Mouse (Mus musculus) lung, embryonic 14.5 days (tissue): ENCODE measurements around the gene Ncoa3. TPM values are rescaled to one million over a fixed set of nuclear protein-coding genes. Genes with fewer than 3 reads are reported as not detected.

ENCODE experiments used
- ATAC-seq: fragments of 200-750 bp; cut with Nextera tagmentation; 2 replicates; pipeline ENCODE4 v1.8.0; 2017; ENCODE audit warnings: mild to moderate bottlenecking, moderate TSS enrichment, moderate library complexity; ENCODE audit not compliant: insufficient read depth
- DNase-seq: peaks from one replicate; pipeline ENCODE4 v3.0.0-alpha.2; 2015
- H3K27ac ChIP-seq: fragments of 300-500 bp; sonication (generic); 2 replicates; pipeline ENCODE4 v1.5.1; 2014; ENCODE audit warnings: low read depth, mild to moderate bottlenecking, moderate library complexity
- H3K27me3 ChIP-seq: fragments of 300-500 bp; sonication (generic); 2 replicates; pipeline ENCODE4 v1.6.1; 2014; ENCODE audit warnings: low read length, control low read depth; ENCODE audit not compliant: insufficient read depth
- H3K36me3 ChIP-seq: fragments of 300-500 bp; sonication (generic); 2 replicates; pipeline ENCODE4 v1.6.1; 2014; ENCODE audit warnings: control low read depth; ENCODE audit not compliant: insufficient read depth
- H3K4me1 ChIP-seq: fragments of 300-500 bp; sonication (generic); 2 replicates; pipeline ENCODE4 v1.6.1; 2014; ENCODE audit warnings: antibody characterized with exemption, control low read depth; ENCODE audit not compliant: insufficient read depth
- H3K4me2 ChIP-seq: fragments of 300-500 bp; sonication (generic); 2 replicates; pipeline ENCODE4 v1.6.1; 2014; ENCODE audit warnings: mild to moderate bottlenecking
- H3K4me3 ChIP-seq: fragments of 300-500 bp; sonication (generic); 2 replicates; pipeline ENCODE4 v1.5.1; 2014; ENCODE audit warnings: low read depth, low read length
- H3K9ac ChIP-seq: fragments of 300-500 bp; sonication (generic); 2 replicates; pipeline ENCODE4 v1.6.1; 2014
- H3K9me3 ChIP-seq: fragments of 300-500 bp; sonication (generic); 2 replicates; pipeline ENCODE4 v1.6.1; 2016; ENCODE audit warnings: low read depth, low read length, control low read depth
- CTCF ChIP-seq: IDR thresholded peaks from 2 replicates; pipeline ENCODE4 v1.5.1; 2016; ENCODE audit warnings: antibody characterized with exemption, low read depth
- WGBS: fragments of 180-500 bp; shearing (Covaris S2); extraction: QIAGEN DNeasy Blood & Tissue Kit; methylation state at CpG from one replicate; pipeline ENCODE4 v1.1.7; 2014; 5-methylcytosine and 5-hydroxymethylcytosine counted together
- polyA plus RNA-seq: library from polyadenylated mRNA; unstranded; fragments of >200 nt; fragmentation: Nextera tagmentation; extraction: Ambion mirVana; gene quantifications from 2 replicates; pipeline ENCODE4 v1.2.1, GENCODE M21; 2014

The Ncoa3 gene
- polyA plus RNA-seq, 1 experiment from 2014 or later, result 17.4 TPM

GRCm38 (mm10) chr2:166090131-166090581, 97.7 kb downstream of the Ncoa3 start:
- DNase-seq (peak; percentile 32), ATAC-seq (peak; percentile 45)
- H3K9ac ChIP-seq, result no peak overlapping the region
- TF ChIP-seq CTCF, result no peak
- H3K27me3 ChIP-seq, result no peaks in the 10 kb centered on the region
- no peak overlapping the region for H3K27ac ChIP-seq
- H3K4me1 ChIP-seq, result no peaks in the 10 kb centered on the region
- H3K4me2 ChIP-seq, result no peak overlapping the region
- no peaks in the 10 kb centered on the region for H3K9me3 ChIP-seq
- no peak overlapping the region for H3K4me3 ChIP-seq
- 44% methylated on average over 7 of the region's 7 CpGs for WGBS
- peaks cover 15% of the 10 kb centered on the region; the same call in 1 of the 2 replicates for H3K36me3 ChIP-seq

GRCm38 (mm10) chr2:166091599-166091998, 99.2 kb downstream of the Ncoa3 start:
- Histone ChIP-seq H3K4me2 (no peak overlapping the region), H3K4me3 (no peak overlapping the region), H3K27ac (no peak overlapping the region), H3K27me3 (no peaks in the 10 kb centered on the region), H3K9me3 (no peaks in the 10 kb centered on the region), H3K9ac (no peak overlapping the region), H3K4me1 (no peaks in the 10 kb centered on the region), H3K36me3 (peaks cover 10% of the 10 kb centered on the region; the same call in 1 of the 2 replicates)
- DNase-seq (no peak), ATAC-seq (no peak)
- no peak for TF ChIP-seq CTCF

GRCm38 (mm10) chr2:166092412-166092811, 100.0 kb downstream of the Ncoa3 start:
- Histone ChIP-seq H3K4me2 (no peak overlapping the region), H3K27me3 (no peaks in the 10 kb centered on the region), H3K4me1 (no peaks in the 10 kb centered on the region), H3K4me3 (no peak overlapping the region), H3K27ac (no peak overlapping the region), H3K36me3 (peaks cover 7% of the 10 kb centered on the region; the same call in 1 of the 2 replicates), H3K9ac (no peak overlapping the region), H3K9me3 (no peaks in the 10 kb centered on the region)
- WGBS, result 90% methylated on average over 6 of the region's 6 CpGs
- no peak for TF ChIP-seq CTCF
- DNase-seq (no peak), ATAC-seq (no peak)

- no peak for DNase-seq
- H3K27ac ChIP-seq, result no peak overlapping the region
- TF ChIP-seq CTCF, result no peak
- no peak for ATAC-seq
- H3K9me3 ChIP-seq, result no peaks in the 10 kb centered on the region
- H3K27me3 ChIP-seq, result no peaks in the 10 kb centered on the region
- 0 out of 2 replicates have a peak, but pooled peaks cover 5% of the 10 kb centered on the region for H3K36me3 ChIP-seq
- no peak overlapping the region for H3K9ac ChIP-seq
- no peaks in the 10 kb centered on the region for H3K4me1 ChIP-seq
- H3K4me2 ChIP-seq, result no peak overlapping the region
- 88% methylated on average over 6 of the region's 6 CpGs for WGBS
- H3K4me3 ChIP-seq, result no peak overlapping the region
Observed at GRCm38 (mm10) chr2:166096300-166096699, 103.9 kb downstream of the Ncoa3 start.

GRCm38 (mm10) chr2:166096834-166097233, 104.4 kb downstream of the Ncoa3 start:
- no peaks in the 10 kb centered on the region for H3K9me3 ChIP-seq
- no peak overlapping the region for H3K9ac ChIP-seq
- DNase-seq, result no peak
- peak; percentile 32; the same call in 1 of the 2 replicates for TF ChIP-seq CTCF
- no peaks in the 10 kb centered on the region for H3K4me1 ChIP-seq
- ATAC-seq, result no peak
- H3K36me3 ChIP-seq, result no peaks in the 10 kb centered on the region
- H3K4me2 ChIP-seq, result no peak overlapping the region
- no peak overlapping the region for H3K4me3 ChIP-seq
- H3K27ac ChIP-seq, result no peak overlapping the region
- H3K27me3 ChIP-seq, result no peaks in the 10 kb centered on the region
- WGBS, result 90% methylated on average over 1 of the region's 1 CpGs

- H3K9ac ChIP-seq, result no peak overlapping the region
- TF ChIP-seq CTCF, result peak; percentile 67
- H3K36me3 ChIP-seq, result no peaks in the 10 kb centered on the region
- no peaks in the 10 kb centered on the region for H3K9me3 ChIP-seq
- no peak overlapping the region for H3K4me3 ChIP-seq
- WGBS, result 71% methylated on average over 18 of the region's 18 CpGs
- peak; percentile 77 for DNase-seq
- no peaks in the 10 kb centered on the region for H3K27me3 ChIP-seq
- no peaks in the 10 kb centered on the region for H3K4me1 ChIP-seq
- no peak overlapping the region for H3K27ac ChIP-seq
- no peak for ATAC-seq
- H3K4me2 ChIP-seq, result no peak overlapping the region
Observed at GRCm38 (mm10) chr2:166097443-166098291, 105.2 kb downstream of the Ncoa3 start.

- Histone ChIP-seq H3K27me3 (no peaks in the 10 kb centered on the region), H3K9ac (no peak overlapping the region), H3K9me3 (no peaks in the 10 kb centered on the region), H3K27ac (no peak overlapping the region), H3K4me1 (no peaks in the 10 kb centered on the region), H3K36me3 (no peaks in the 10 kb centered on the region), H3K4me3 (no peak overlapping the region), H3K4me2 (no peak overlapping the region)
- ATAC-seq (no peak), DNase-seq (no peak)
- no peak for TF ChIP-seq CTCF
- WGBS, result 51% methylated on average over 15 of the region's 15 CpGs
Observed at GRCm38 (mm10) chr2:166098292-166098933, 106.0 kb downstream of the Ncoa3 start.
